Mouse (Mus musculus) heart, adult 18-20 months (tissue): ENCODE results near the gene Pros1. TPM values are rescaled to one million over a fixed set of nuclear protein-coding genes. Genes with fewer than 3 reads are reported as not detected.

Experiments
- DNase-seq, 2 experiments: peaks; one replicate each; pipeline ENCODE4 v3.0.0; 2021 to 2022; ENCODE audit warnings: mixed read lengths in 1 of 2
- total RNA-seq, 2 experiments: library from RNA; stranded (reverse); gene quantifications; 2 replicates each; pipeline ENCODE4 v1.2.3; 2021

Gene Pros1
- total RNA-seq, 2 experiments from 2014 or later: 15.4 to 17.6 TPM

DNA sequence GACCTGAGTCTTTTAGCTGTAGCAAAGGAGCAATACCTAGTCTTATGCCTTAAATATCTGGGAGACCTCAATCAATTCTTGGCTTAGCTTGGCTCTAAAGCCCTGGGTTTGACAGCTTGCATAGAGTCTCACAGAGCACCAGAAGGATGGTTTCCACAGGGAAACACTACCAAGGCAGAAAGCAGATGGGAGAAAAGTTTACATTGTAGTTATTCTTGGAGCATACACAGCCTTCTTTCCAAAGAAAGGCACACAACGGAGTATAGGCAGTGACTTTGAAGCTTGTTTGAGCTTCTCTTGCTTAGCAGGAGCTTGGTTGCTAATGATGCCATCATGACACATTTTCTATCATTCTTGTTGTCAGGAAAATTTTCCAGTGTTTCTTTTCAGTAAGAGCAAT is 6.0 kb downstream of the Pros1 start:
- DNase-seq: no peak

- no peak for DNase-seq
Observed at GRCm38 (mm10) chr16:62861455-62861854, 7.3 kb downstream of the Pros1 start.

DNA sequence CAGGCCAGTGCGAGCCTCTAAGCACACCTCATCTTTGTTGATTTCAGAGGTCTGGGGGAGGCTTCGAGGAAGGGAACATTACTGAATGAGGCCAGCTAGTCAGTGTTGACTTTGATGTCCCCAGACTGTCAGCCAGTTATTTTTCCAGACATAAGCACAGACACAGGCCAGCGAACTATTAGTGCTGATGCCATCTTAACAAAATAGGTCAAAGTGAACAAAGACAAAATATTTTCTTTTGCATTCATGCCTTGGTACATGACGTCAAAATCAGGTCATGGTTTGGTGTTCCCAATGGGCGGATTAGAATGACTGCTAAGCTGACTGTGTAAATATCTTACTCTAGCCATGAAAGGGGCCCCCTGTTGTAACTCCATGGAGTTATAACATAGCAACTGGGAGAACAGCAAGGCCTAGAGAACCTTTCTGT is 18.6 kb downstream of the Pros1 start:
- DNase-seq: no peak

DNA sequence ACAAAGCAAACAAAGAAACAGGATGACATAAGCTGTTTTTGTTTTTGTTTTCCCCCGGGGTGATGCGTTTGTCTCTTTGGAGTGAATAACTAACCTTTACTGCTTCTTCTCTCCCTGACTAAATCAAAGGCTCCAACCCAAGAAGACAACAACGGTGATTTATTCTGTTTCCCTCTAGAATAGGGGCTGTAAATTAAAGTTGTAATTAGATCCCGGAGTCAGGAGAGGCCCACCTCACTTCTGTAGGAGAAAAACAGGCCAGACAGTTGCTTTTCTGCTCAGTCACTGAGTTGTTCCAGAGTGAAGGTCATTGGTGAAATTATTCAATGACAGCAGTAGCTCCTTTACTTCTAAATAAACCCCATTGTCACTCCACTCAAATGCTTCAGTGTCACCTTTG is 19.1 kb downstream of the Pros1 start:
- DNase-seq: no peak

DNA sequence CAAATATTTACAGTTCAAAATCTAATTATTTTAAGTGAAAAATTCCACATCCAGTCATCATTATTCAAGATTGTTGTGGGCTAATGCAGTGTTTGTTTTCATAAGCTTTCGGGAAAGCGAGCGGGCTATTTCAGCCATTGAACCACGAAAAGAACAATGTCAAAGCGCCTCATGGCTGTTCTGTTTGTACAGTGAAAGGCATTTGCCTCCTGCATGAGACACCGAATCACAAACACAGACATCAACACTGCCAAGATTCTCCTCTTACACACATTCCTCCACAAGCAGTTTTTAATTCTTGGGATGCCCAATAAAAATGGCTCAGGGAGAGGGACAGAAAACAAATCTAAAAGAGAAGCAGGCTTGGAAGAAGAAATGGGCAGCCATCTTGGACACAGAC is 20.0 kb downstream of the Pros1 start:
- no peak for DNase-seq

GRCm38 (mm10) chr16:62895824-62896223 is 41.7 kb downstream of the Pros1 start:
- no peak for DNase-seq

DNA sequence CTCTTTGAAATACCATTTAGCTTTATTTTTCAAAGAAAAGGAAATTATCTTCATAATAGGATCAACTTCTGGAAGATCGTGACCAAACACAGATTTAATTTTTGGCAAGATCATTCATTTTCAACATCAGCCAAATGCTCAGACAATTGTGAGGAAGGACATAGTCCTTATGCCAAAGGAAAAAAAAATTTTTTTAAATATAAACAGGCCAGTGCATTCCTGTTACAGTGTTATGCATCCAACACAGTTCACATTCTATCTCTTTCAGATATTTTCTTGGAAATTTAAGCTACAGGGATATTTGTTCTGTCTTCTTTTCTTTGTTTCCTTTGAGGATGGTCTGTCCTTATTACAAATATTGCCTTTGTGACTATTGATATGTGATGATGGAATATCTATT is 57.3 kb downstream of the Pros1 start:
- DNase-seq: no peak

DNA sequence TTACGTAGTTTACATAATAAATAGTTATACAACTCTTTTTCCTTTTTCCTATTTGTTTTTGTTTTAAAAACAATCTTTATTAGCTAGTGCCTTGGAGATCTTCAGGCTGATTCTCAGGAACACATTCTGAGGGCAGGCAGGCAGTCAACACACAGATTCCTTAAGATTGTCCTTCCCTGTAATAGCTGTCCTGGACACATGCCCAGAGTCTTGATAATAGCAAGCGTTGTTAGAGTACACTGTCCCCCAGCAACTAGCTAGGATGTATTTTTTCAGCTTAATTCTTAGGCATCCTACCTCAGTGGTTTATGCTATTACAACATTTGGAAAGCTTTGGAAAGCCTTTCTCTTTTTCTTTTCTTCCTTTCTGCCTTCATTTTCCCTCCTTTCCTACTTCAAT is 58.1 kb downstream of the Pros1 start:
- DNase-seq: peak in 1 of 2 experiments; percentile 2

DNA sequence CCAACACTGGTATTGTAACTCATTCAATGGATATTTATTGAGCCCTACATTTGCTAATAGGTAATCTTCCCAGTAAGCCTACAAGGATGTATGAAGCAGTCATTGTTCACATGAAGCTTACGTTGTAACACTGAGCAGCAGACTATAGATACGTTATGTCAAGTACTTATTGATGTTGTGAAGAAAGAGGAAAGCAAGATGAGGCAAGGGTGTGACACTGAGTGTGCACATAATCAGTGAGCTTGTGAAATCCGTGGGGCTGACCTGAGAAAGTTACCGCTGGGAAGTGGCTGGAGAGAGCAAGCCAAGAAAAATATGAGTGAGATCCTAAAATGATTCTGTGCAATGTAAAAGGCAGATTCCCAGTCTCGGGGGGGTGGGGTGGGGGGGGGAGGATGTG is 61.4 kb downstream of the Pros1 start:
- DNase-seq: no peak

GRCm38 (mm10) chr16:62922245-62922644 is 68.1 kb downstream of the Pros1 start:
- no peak for DNase-seq

DNA sequence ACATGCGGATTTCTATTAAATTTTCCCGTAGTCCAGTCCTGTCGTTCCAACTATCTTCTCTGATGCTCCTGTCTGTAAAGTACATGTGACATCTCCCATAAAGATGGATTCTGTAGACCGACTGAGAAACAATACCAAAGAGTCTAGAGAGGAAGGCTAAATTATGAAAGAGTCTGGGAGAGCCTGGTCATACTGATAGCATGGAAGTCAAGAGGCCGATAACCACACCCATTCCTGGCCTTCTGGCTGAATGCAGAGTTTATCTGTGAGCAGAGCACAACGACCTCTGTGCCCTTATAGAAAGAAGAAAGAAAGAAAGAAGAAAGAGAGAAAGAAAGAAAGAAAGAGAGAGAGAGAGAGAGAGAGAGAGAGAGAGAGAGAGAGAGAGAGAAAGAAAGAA is 77.2 kb downstream of the Pros1 start:
- DNase-seq: no peak

DNA sequence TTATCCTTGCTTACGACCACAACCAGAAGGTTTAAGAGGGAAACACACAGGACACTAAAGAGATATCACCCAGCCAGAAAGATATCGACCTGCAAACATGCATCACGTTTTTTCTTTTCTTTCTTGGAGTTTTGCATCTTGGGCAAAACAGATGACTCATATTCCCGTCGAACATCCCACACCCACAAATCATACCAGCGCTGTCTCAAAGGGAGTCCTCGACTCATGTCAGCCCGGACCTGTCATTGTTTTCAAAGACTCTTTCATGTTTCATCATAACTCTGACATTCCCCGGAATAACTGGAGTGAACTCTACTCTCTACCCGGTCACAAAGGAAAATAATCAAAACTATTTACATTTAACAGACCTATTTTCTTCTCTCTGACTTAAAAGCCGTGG is 82.2 kb downstream of the Pros1 start:
- DNase-seq: no peak

DNA sequence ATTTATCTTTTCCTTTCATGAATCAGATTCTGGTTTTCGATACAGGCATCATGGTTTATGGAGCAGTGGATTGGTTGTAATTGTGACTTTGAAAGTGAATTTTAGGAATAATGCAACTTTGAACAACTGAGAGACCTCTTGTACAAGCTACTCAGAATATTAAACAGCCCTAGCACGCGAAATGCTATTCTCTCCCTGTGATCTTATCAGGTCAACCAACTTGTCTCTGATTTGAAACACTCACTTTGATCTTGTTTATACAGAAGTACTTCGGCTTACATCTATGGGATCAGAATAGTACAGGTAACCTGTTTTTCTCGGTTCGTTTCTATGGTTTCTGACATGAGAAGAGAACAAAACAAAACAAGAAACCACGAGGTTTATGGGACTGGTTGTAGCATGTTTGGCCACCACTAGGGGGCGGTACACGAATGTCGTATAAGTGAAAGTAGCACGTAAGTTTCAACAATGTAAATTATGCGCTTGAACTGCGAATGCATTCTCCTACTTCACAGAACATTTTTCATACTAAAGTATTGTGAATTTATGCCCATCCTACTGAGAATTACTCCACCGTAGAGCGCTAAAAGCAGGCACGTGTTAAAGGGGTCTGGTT is 86.4 kb downstream of the Pros1 start:
- peak; percentile 45 to 76 for DNase-seq

DNA sequence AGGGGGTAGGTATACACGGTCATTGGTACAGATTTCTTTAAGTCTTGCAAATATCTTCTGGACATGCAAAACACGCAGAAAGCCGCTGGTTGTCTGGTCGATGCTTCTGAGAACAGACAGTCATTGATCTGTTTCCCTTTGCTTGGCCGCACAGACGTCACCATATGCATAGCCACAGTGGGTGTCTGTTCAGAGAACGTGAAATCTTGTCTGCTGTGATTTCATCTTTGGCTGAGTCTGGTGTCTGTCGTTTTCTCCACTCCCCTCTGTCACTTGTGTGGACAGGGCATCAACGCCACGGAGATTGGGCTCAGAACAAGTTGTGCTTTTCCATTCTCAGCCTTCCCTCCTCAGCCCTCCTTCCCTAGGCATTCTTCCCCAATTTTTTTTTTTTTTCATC is 87.7 kb downstream of the Pros1 start:
- no peak for DNase-seq

DNA sequence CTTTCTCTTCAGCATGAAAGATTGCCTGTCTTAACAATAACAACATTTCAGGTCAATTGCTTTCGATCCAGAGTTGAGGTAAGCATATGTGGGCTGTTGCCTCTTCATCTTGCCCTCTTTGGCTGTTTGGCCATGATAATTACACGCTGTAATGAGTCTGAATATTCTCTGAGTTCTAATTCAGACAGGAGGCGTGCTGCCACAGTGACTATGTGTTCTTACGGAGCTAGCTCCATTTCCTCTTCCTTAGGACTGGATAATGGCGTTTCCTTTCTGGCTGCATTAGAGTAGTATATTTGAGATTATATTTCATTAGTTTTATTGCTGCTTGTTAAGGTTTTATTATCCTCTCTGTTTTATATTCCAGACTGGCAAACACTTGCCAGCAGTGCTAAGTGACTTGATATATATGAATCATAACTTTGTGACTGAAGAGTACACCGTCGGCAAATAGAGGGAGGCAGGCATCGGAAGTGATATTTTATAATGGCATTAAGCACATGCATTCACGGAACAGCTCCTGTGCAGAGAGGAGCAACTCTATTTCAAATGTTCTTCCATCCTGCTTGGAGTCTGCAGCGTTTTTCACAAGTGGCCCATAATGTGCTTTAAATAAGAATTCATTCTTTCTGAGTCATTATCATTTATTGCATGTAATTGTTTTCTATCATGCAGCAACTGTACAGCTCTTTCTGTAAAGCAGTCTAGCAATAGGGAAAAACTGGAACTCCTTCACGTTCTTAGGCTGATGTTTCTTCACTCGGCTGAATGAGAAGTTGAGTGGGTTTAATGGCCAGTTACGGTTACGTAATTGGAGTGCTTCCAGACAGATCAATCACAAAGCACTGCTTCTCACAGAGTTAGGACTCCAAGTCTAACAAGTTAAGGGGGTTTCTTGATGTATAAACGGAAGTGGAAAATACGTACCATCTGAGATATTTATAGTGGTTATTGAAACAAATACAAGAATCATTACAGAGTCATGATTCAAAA is 88.6 kb downstream of the Pros1 start:
- DNase-seq: no peak

- DNase-seq: no peak
Observed at GRCm38 (mm10) chr16:62958485-62958884, 104.4 kb downstream of the Pros1 start.

DNA sequence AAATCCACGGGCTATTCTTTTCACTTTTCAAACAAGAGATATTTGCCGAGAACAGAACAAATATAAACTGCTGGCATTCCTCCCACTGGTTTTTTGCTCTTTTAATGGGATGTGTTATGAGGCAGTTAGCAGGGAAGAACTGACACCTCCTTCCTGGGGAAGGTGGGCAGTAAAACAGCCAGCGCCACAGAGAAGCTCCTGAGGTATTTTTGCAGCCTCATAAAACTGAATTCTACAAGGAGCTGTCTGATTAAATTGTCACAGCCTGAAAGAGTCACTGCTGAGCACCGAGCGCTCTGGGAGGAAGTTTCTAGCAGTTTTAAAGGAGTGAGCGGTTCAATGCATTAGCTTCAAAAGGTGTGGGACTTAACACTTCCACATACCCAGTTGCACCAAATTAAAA is 110.3 kb downstream of the Pros1 start:
- no peak for DNase-seq

DNA sequence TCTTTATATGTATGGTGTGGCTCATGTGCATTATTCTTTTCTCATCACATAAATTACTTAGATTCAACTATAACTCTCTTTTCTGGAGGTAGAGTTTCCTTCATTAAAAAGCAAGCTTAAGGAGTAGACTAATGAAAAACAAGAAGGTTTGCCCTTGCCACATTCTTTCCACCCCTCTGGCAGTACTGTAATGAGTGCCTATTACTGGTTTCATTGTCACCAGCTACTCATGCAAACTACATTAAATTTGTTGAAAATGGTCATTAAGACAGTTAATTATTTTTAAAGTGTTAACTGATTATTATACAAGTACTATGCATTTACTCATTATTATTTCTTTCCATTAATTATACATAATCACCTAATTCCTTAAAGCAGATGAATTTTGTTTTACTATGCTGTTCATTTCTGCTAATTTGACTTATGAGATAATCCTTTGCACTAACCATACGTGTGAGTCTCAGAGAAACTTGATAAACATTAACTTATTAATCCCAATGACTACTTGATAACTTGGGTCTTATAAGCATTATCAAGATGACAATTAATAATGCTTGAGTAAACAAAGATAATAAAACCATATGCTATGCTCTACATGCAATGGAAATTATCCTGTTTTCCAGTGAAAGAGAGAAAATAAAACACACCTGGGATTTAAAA is 117.7 kb downstream of the Pros1 start:
- no peak for DNase-seq

DNA sequence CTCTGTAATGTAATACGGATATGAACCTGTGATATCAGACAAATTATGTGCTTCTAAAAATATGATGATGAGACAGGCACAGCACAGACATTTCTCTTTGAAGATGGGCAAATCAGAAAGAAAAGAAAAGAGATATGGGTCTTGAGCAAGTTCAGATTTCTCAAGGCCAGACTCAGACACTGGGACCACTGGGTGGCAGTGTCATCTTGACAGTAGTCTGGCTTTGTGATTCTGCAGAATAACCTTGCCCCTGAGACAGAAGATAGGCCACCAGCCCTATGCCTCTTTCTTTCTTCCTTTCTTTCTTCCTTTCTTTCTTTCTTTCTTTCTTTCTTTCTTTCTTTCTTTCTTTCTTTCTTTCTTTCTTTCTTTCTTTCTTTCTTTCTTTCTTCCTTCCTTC is 120.8 kb downstream of the Pros1 start:
- DNase-seq: peak in 1 of 2 experiments; percentile 6
